Mouse (Mus musculus) brain, embryonic 14.5 days (tissue): ENCODE data around the gene Tmem106a.

Experiments used
- CTCF ChIP-seq: fragments of 200-500 bp; IDR thresholded peaks from 2 replicates; pipeline ENCODE4 v1.5.1; 2012; ENCODE audit warnings: inconsistent platforms, mild to moderate bottlenecking, moderate library complexity, borderline replicate concordance; ENCODE audit not compliant: insufficient read depth, insufficient read length; ENCODE audit errors: extremely low read depth
- POLR2A ChIP-seq: fragments of 200-500 bp; IDR thresholded peaks from 2 replicates; pipeline ENCODE4 v1.6.1; 2012; ENCODE audit warnings: mild to moderate bottlenecking, inconsistent platforms, borderline replicate concordance; ENCODE audit not compliant: poor library complexity, insufficient read depth, insufficient read length, severe bottlenecking; ENCODE audit errors: extremely low read depth

GRCm38 (mm10) chr11:101604116-101604515 is 22.1 kb downstream of the Tmem106a start:
- no peak for TF ChIP-seq CTCF
- TF ChIP-seq POLR2A = no peak
